Mouse (Mus musculus) neural tube, embryonic 15.5 days (tissue): ENCODE measurements at regions not wholly inside any gene's neighbourhood (a gene's known extent, or its start where the extent isn't known, plus 50 kb on each side); places are given as distances from the start of the nearest gene placed in this dataset. TPM values are rescaled to one million over a fixed set of nuclear protein-coding genes. Genes with fewer than 3 reads are reported as not detected.

ENCODE experiments used
- ATAC-seq: fragments of 200-750 bp; cut with Nextera tagmentation; 2 replicates; pipeline ENCODE4 v1.8.0; 2017; ENCODE audit warnings: mild to moderate bottlenecking, moderate TSS enrichment, moderate library complexity; ENCODE audit not compliant: low FRiP score
- H3K27ac ChIP-seq: fragments of 300-500 bp; sonication (generic); replicated peaks from 2 replicates; pipeline ENCODE4 v1.5.1; 2015; ENCODE audit warnings: mild to moderate bottlenecking, inconsistent platforms
- H3K27me3 ChIP-seq: fragments of 300-500 bp; sonication (generic); replicated peaks from 2 replicates; pipeline ENCODE4 v1.6.1; 2015; ENCODE audit warnings: inconsistent platforms
- H3K36me3 ChIP-seq: fragments of 300-500 bp; sonication (generic); 2 replicates; pipeline ENCODE4 v1.6.1; 2015; ENCODE audit warnings: inconsistent platforms
- H3K4me1 ChIP-seq: fragments of 300-500 bp; sonication (generic); 2 replicates; pipeline ENCODE4 v1.6.1; 2015; ENCODE audit warnings: inconsistent platforms
- H3K4me2 ChIP-seq: fragments of 300-500 bp; sonication (generic); 2 replicates; pipeline ENCODE4 v1.6.1; 2015; ENCODE audit warnings: inconsistent platforms, mild to moderate bottlenecking, moderate library complexity
- H3K4me3 ChIP-seq: fragments of 300-500 bp; sonication (generic); replicated peaks from 2 replicates; pipeline ENCODE4 v1.5.1; 2015; ENCODE audit warnings: mild to moderate bottlenecking, inconsistent platforms
- H3K9ac ChIP-seq: fragments of 300-500 bp; sonication (generic); replicated peaks from 2 replicates; pipeline ENCODE4 v1.6.1; 2015; ENCODE audit warnings: mild to moderate bottlenecking, inconsistent platforms
- H3K9me3 ChIP-seq: fragments of 300-500 bp; sonication (generic); replicated peaks from 2 replicates; pipeline ENCODE4 v1.6.1; 2016; ENCODE audit warnings: inconsistent platforms
- WGBS: fragments of 180-500 bp; shearing (Covaris S2); methylation state at CpG from one replicate; pipeline ENCODE4 v1.1.7; 2015; ENCODE audit warnings: mixed read lengths; 5-methylcytosine and 5-hydroxymethylcytosine counted together
- microRNA counts: library from miRNA; unstranded; fragments of <30 nt; microRNA quantifications from one replicate; lab custom pipeline; 2016
- microRNA-seq: library from miRNA; unstranded; fragments of <30 nt; microRNA quantifications from one replicate; pipeline ENCODE4, GENCODE M21; 2017

DNA sequence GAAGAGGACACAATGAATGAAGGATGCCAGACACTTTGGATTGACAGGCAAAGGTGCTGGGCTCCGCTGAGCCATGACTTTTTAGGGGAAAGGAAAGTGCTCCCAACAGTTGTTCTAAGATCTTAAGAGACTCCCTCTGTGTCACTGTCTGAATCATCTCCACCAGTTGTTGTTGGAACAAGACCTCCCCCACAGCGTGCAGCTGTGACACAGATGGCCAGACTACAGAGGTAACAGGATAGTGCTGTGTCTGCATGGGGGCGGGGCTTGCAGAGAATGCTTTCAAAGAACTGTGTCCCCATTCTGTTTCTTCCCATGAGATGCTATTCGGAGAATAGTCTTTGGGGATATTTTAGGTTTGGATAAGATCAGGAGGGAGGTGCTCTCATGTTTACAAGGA is 61.7 kb upstream of the Dpyd start:
- no peak overlapping the region for H3K9ac ChIP-seq
- no peak overlapping the region for H3K4me2 ChIP-seq
- ATAC-seq: no peak
- H3K36me3 ChIP-seq: no peaks in the 10 kb centered on the region
- H3K4me3 ChIP-seq: no peak overlapping the region
- H3K4me1 ChIP-seq: no peaks in the 10 kb centered on the region
- no peaks in the 10 kb centered on the region for H3K9me3 ChIP-seq
- 29% methylated on average over 4 of the region's 4 CpGs for WGBS
- no peak overlapping the region for H3K27ac ChIP-seq
- no peaks in the 10 kb centered on the region for H3K27me3 ChIP-seq

DNA sequence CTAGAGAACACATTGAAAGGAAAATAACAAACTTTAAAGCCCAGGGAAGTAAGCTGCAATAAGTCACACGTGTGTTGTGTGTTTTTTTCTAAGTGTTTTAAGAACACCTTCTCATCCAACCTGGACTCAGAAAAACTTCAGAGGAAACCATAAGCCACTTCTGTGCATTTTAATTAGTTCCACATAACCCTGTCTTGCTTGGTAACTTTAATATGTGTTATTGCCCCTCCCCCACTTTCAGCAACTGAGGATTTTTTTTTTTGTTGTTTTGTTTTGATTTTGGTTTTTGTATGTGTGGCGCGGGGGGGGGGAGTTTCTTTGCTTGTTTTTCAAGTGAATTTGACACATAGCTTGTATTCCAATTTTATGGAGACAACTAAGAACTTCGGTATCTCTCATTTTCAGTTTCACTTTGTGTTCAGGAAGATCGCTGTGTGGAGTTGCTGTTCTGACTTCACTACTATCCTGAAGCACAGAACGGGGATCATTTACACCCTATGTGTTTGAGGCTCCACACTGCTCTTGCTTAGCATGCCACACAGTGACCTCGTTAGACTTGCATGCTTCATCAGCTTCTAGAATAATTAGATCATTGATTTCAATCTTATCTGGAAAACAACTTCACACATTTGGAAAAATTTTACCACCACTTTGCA is 54.2 kb upstream of the Dpyd start:
- no peaks in the 10 kb centered on the region for H3K9me3 ChIP-seq
- no peak overlapping the region for H3K27ac ChIP-seq
- peaks cover 7% of the 10 kb centered on the region; the same call in 1 of the 2 replicates for H3K4me1 ChIP-seq
- no peak overlapping the region for H3K4me3 ChIP-seq
- no peak overlapping the region for H3K9ac ChIP-seq
- WGBS: 80% methylated on average over 7 of the region's 7 CpGs
- ATAC-seq: no peak
- H3K4me2 ChIP-seq: no peak overlapping the region
- H3K27me3 ChIP-seq: no peaks in the 10 kb centered on the region
- H3K36me3 ChIP-seq: no peaks in the 10 kb centered on the region

DNA sequence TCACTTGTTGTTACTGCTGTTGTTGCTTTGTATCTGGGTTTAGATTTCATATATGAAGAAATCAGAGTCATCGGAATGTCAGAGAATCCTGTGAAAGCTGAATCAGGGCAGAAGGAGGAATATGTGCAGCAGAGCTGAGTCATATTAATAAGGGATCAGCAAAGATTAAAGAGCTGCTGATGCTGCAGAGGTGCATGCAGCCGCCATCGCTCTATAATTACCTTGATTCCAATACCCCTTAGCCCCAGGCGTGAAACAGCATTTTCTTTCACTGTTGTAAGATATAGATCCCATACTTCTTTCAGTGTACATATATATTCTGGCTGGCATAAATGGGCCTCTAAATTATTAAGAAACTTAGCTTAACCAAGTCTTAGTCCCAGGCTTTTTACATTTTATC is 51.1 kb upstream of the Dpyd start:
- ATAC-seq: no peak
- no peak overlapping the region for H3K4me3 ChIP-seq
- peaks cover 7% of the 10 kb centered on the region; the same call in 1 of the 2 replicates for H3K4me1 ChIP-seq
- no peaks in the 10 kb centered on the region for H3K27me3 ChIP-seq
- no peak overlapping the region for H3K4me2 ChIP-seq
- no peaks in the 10 kb centered on the region for H3K9me3 ChIP-seq
- H3K27ac ChIP-seq: no peak overlapping the region
- no peaks in the 10 kb centered on the region for H3K36me3 ChIP-seq
- H3K9ac ChIP-seq: no peak overlapping the region
- WGBS: 67% methylated on average over 4 of the region's 4 CpGs

DNA sequence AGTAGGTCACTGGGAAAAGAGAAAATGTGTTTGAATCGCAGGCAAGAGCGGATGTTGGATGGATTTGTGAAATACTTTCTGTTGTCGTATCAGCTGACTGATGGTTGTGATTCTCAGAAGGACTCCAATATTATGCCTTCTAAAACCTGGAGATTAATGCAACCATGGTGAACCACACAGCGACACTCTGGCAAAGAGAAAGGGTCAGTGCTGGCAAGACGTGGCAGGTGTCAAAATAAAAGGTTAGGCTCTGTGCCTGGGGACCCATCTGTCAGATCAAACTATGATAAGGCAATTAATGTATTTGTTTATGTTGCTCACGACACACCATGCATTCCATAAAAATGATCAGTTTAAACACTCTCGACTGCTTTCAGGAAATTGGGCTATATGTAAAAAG is 50.0 kb upstream of the Dpyd start:
- WGBS: 33% methylated on average over 7 of the region's 7 CpGs
- no peak overlapping the region for H3K4me3 ChIP-seq
- no peaks in the 10 kb centered on the region for H3K9me3 ChIP-seq
- no peaks in the 10 kb centered on the region for H3K36me3 ChIP-seq
- ATAC-seq: no peak
- H3K27ac ChIP-seq: no peak overlapping the region
- no peak overlapping the region for H3K4me2 ChIP-seq
- no peak overlapping the region for H3K9ac ChIP-seq
- H3K27me3 ChIP-seq: no peaks in the 10 kb centered on the region
- H3K4me1 ChIP-seq: peaks cover 7% of the 10 kb centered on the region; the same call in 1 of the 2 replicates

MicroRNAs in the stretch of these regions (microRNA counts, 519-probe panel; counts per million panel counts)
- 3,935 counts per million, percentile 93 among the panel's probes with 10 or more counts for microRNA mmu-miR-137 (lab: Ali Mortazavi, UCI)

Small RNA genes lying in the stretch of these regions (microRNA-seq; reads per million reads assigned to microRNA genes)
- not detected for gene Gm24155
- 7,548 reads per million, percentile 95 among the genes with 10 or more reads in this experiment for gene Mir137
